Mouse (Mus musculus) monocyte, adult 2 months (primary cell): ENCODE measurements around the gene Ranbp9.
"Not testable (repeated sequence)": the region's sequence is repeated elsewhere in the genome, so short reads cannot be mapped to it uniquely, and the experiment has no call there.

ENCODE experiments used
- DNase-seq, 2 experiments: peaks; one replicate each; pipeline ENCODE4 v3.0.0; 2022; ENCODE audit warnings: low spot score in 2 of 2, low read depth in 1 of 2

The Ranbp9 gene

DNA sequence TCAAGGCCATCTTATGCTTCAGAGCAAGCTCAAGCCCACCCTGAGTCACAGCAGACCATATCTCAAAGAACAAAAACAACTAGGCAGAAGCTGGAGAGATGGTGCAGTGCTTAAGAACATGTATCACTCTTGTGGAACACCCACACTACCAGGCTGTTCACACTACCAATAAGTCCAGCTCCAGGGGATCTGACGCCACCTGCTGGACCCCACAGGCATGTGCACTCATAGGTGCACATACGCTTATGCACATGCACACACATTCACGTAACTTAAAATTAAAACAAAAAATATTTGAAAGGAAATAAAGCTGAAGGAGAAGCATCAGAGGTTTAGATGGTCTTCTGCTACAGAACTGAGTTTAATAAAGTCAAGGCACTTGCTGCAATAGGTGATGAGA is 16.7 kb upstream of the Ranbp9 start:
- no peak for DNase-seq

DNA sequence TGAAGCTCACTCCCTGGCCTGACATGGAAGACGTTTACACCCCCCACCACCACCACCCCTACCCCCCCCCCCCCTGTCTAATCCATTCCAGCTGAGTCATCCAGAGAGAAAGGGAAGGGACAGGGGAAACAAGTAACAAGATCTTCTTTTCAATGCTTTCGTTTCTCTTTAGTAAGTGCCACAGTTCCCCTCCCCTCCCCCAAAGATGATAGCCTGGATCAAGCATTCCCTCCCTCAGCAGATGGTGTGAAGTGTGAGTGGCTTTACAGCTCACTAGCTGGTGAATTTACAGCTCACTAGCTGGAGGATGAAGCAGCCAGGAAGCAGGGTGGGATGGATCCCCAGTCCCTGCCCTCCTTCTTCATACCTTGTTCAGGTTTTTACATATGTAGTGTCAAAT is 15.6 kb upstream of the Ranbp9 start:
- no peak for DNase-seq

- DNase-seq: no peak
Observed at GRCm38 (mm10) chr13:43495645-43496044, 14.6 kb upstream of the Ranbp9 start.

DNA sequence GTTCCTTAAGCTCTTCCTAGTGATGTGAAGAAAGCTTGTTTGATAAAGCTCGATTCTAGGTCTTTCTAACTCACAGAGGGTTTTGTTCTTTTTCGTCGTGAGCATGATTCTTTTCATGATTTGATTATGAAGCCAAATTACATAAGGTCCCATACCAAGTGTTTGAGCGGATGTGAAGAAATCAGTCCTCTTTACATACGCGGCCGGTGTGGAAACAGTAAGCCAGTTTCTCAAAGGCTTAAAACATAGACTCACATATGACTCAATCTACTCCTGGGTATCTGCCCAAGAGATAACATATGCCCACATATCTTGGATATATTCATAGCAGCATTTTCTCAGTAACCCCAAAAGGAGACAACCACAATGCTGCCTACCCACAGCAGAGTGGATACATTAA is 12.6 kb upstream of the Ranbp9 start:
- DNase-seq: no peak

DNA sequence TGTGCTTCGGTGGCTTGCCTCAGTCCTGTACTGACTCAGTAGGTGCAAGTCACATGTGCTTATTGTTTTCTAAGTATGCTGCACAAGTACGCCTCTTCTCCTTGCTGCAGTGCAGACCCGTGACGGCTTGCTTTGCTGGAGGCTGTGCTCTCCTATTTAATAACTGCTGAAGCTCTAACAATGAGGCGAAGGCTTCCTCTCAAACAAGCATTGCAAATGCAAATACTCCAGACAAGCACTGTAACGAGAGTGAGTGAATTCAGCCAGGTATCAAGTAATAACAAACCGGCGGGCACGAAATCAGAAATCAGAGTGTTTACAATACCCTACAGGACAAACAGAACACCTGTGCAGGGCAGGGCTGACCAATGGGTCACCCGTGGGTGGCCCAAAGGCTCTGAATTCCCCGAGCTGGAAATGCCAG is 12.0 kb upstream of the Ranbp9 start:
- no peak for DNase-seq

DNA sequence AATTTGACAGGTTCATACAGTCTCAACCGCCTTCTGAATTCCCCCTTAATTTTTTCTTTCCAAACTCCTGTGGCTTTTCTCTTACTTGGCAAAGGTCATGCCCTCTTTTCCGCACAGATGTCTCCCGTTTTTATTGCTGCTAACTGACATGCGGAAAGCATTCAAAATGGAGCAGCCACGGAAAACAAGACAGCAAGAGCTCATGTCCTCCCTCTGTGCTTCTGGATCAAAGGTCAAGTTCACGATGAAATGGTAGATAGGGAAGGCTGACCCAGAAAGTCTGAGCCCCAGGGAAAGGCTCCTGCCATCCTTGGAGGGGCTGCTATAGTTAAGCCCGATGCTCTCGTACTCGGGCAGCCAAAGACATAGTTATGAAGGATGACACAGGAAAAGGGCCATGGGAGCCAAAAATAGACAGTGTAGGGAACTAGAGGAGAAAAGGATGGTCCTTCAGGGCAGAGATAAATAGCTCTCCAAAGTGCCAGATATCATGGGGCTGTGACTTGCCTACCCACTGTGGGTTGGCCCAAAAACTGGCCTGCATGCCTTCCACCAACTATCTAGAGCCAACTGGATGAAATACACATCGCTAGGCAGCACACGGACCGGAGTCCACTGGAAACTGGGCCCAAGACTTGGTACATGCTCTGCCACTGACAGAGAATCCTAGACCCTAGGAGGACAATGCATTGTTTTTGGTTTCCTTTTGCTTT is 5.6 kb upstream of the Ranbp9 start:
- DNase-seq: no peak

- no peak for DNase-seq
Observed at GRCm38 (mm10) chr13:43485278-43485976, 4.3 kb upstream of the Ranbp9 start.

DNA sequence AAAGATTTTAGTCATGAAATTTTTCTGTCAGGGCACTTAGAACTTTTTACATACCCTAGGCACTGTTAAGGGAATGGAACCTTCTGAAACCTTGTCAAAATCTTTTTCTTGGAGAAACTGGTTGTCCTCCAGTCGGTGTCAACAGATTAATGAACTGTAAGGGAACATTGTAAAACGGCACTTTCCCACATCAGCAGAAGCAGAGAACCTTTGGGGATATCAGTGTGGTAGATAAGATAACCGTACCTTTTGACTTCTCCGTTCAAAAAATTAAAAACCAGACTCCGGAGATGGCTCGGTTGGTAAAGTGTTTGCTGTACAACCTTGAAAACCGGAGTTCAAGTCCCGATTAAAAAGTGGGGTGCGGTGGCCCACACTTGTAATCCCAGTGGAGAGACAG is 1.7 kb upstream of the Ranbp9 start:
- no peak for DNase-seq

DNA sequence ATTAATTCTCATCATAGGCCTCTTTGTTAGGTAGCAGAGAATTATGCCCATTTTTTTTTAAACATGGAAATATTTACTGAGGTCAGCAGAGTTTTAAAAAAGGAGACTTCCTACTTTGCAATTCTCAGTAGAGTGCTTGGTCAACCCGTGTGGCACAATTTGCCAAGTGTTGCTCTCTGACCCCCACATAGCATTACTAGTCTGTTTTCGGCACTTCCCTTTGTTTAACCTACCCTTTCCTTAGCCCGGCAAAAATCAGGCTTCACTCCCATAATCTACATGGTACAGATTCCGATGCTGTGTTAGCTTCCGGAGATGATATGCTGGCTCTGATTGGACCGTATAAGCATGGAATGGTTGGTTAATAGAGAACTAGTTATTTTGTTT is 770 bp upstream of the Ranbp9 start:
- no peak for DNase-seq

- no peak for DNase-seq
Observed at GRCm38 (mm10) chr13:43480595-43480956, 506 bp downstream of the Ranbp9 start.

GRCm38 (mm10) chr13:43479767-43480571 is 1.1 kb downstream of the Ranbp9 start:
- no peak for DNase-seq

DNA sequence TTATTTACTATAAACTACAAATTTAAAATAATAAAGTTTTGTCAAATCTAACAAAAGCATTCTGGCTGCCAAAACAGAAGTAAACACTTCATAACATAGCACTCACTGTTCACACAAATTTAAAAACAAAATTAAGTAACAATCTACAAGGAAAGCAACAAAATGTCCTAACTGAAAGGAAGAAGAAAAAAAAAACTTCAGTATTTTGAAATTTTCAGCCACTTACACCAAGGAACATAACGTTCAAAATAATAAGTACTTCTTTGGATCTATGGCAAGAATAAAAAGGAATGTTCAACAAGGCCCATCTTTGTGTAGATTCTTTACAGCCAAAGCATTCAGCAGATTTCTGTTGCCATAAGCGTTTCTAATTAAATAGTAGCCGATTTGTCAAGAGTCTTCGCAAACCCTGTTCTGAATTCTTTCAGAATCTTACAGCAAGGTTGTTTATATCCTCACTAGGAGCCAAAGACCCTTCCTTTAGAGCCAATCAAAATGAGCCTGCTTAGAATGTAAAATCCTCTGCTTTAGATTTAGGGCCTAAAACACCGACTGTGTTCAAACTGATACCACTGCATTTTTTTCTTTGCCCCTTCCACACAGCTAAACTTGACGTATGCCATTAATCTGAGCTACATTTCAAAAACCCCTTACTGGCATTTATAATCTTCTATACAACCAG is 1.9 kb downstream of the Ranbp9 start:
- no peak for DNase-seq

GRCm38 (mm10) chr13:43478586-43478985 is 2.5 kb downstream of the Ranbp9 start:
- DNase-seq: no peak

- DNase-seq: no peak
Observed at GRCm38 (mm10) chr13:43477098-43477697, 3.9 kb downstream of the Ranbp9 start.

DNA sequence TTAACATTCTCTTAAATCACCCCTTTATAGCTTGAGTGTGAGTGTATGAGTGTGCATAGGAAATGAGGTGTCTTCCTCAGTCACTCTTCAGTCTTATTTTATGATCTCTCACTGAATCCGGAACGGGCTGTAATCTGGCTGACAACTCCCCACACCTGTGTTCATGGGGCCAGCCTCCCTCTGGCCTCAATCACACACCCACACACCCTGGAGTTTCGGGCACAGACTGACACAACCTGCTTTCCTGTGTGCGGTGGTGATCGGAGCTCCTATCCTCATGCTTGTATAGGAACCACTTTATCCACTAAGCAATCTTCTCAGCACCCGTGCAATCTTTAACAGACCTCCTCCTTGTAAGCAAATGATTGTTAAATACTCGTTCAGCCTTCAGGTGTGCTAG is 4.9 kb downstream of the Ranbp9 start:
- no peak for DNase-seq

DNA sequence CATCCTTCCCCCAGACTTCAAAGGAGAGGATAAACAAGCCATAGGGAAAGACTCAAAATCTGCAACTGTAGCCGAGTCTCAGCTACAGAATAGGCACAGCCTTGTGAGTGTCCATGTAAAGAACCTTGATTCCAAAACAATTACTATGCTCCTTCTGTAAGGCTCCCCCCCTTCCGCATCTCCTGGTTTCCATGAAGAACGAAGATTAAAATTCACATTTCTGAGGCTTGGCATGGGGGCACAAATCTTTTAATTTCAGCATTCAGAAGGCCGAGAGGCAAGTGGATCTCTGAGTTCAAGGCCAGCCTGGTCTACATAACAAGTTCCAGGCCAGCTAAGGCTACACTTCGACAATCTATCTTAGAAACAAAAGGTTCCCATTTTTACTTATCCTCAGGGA is 6.4 kb downstream of the Ranbp9 start:
- no peak for DNase-seq

DNA sequence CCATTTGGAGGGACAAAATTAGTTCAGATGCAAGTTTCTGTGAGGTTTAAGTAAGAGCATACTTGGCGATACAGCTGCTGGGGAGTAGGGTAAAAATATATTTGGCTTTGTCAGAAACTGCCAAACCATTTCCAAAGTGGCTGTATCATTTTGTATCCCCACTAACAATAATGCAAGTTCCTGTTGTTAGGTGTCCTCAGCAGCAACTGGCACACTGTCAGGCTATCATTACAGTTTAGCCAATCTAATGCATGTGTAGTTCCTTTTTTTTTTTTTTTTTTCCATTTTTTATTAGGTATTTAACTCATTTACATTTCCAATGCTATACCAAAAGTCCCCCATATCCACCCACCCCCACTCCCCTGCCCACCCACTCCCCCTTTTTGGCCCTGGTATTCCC is 9.2 kb downstream of the Ranbp9 start:
- not testable (repeated sequence) for DNase-seq

- DNase-seq: no peak
Observed at GRCm38 (mm10) chr13:43469607-43470006, 11.5 kb downstream of the Ranbp9 start.

DNA sequence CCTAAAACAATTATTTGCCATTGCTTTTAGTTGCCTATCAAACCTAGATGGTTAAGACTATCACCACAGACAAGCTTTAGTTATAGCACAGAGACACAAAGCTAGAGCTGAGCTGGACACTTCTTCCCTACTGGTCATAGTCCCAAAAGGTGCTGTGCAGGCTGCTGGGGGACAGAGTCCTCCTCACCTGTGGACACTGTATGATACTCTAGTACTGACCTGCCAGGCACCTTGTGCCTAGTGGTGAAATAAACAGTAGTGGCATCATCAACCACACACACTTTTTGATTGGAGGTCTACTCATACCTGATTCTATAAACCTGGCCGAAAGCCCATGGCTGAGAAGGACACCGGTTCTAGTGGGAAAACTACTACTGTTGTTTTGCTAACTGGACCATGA is 16.5 kb downstream of the Ranbp9 start:
- no peak for DNase-seq

DNA sequence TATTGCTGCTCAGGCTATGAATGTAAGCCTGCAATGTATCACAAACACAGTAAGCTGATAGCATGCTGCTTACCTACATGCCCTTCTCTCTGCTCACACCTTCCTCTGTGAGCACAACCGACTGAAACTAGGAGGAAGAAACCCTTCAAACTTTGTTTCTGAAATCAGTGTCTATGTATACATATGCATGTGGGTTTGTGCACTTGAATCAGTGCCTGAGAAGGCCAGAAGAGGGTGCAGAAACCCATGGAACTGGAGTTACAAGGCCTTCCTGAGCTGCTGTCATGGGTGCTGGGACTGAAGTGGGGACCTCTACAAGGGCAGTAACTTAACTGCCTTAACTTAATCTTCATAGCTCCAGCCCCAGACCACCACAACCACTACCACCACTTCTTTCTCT is 23.9 kb downstream of the Ranbp9 start:
- no peak for DNase-seq

DNA sequence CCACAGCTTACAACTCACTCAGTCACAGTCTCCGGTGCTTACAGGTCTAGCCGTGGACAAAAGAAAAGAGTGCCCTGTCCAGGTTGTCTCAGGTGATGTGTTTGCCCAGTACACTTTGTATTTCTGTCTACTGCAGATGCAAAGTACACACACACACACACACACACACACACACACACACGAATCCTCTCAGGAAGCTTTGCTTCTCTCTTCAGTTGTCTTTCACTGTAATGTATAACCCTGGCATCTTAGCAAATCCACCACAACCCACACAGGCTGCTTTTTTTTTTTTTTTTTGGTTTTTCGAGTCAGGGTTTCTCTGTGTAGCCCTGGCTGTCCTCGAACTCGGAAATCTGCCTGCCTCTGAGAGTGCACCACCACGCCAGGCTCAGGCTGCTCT is 26.7 kb downstream of the Ranbp9 start:
- no peak for DNase-seq
